Mouse (Mus musculus) cerebellum, postnatal 4 days (tissue): Measurements from ENCODE around the gene Cbx1.
"Not testable (repeated sequence)": the region's sequence is repeated elsewhere in the genome, so short reads cannot be mapped to it uniquely, and the experiment has no call there.

Source experiments
- DNase-seq, 2 experiments: peaks; one replicate each; pipeline ENCODE4 v3.0.0; 2022; ENCODE audit warnings: low spot score in 2 of 2, mixed read lengths in 1 of 2

Cbx1 gene

DNA sequence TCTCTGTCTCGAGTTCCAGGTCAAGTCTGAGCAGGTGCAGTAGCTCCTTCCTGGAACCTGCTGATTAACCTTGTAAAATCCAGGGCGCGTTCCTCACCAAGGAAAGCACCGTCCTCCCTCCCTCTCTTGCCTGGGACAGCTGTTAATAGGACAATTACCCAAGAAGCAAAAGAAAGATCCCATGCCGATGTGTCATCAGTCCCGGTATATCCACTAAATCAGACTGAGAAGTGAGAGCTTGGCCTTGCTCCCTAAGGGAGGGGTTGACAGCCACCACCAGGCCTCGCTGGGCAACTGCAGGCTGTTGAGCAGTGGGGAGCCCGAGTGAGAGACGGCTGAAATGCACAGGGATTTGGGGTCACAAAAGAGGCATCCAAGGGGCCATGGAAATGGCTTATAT, 48.4 kb downstream of the Cbx1 start:
- DNase-seq, result no peak

GRCm38 (mm10) chr11:96838341-96838740, 49.4 kb downstream of the Cbx1 start:
- no peak for DNase-seq

- DNase-seq, result no peak
Observed at GRCm38 (mm10) chr11:96839428-96839827, 50.5 kb downstream of the Cbx1 start.

- DNase-seq, result no peak
Observed at GRCm38 (mm10) chr11:96839877-96840276, 51.0 kb downstream of the Cbx1 start.

DNA sequence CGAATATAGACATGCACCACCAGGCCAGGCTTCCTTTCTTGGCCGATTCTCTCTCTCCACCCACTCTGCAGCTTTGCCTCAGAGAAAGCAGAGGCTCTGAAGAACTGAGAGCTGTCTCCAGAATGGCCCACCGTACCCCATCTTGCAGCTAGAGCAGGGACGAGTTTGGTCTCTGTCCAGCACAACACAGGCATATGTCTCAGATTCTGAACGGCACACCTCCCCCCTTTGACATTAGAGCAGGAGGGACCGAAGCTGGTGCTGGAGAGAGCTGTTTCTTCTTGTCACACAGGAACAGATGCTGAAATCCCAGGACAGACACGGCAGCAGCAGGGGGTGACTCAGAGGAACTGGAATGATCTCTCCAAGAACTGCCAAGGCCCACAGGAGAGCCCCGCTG, 51.4 kb downstream of the Cbx1 start:
- no peak for DNase-seq

DNA sequence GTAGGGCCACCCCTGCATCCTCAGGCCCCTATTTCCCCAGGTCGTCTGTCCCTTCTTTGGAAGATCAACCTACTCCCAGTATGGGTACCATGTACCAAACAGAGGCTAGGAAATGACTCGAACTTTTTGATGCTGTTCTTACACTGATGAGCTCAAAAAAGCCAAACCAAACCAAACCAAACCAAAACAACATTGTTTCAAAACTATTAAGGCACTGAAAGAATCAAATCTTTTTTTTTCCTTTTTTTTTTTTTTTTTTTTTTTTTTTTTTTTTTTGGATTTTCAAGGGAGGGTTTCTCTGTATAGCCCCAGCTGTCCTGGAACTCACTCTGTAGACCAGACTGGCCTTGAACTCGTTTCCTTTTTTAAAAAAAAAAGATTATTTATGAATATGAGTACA, 54.7 kb downstream of the Cbx1 start:
- DNase-seq, result no peak

DNA sequence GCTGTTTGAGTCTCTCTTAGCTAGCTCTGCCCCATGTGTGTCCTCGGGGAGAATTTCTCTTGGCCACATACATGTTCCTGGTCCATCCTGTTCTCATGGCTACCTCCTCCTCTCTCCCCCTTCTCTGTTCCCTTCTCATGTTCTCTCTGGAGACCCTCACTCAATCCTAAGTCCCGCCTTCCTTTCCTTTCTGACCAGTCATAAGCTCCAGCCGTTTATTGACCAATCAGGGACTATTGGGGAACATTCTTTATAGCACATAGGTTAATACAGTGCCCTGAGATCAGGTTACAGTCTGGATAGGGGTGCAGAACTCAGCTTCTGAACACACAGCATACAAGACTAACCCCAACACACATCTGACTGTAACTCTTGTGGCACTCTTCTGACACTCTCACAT, 58.3 kb downstream of the Cbx1 start:
- no peak for DNase-seq

DNA sequence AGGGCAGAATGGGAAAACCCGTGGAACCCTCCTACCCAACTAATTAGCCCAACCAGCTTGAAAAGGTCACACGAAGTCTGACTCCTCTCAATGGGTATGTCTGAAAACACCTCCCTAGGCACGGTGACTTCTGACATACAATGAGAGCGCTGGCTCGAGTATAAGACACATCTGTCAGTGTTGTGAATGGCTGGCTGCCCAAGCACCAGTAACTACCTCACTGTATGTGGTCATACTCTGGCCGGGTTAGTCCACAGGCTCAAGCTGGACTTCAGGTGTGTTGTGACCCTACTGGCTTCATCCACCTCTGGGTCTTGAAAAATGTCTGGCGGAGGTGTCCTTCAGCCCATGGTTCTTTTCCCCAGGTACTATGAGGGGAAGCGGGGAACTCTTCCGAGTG, 59.8 kb downstream of the Cbx1 start:
- no peak for DNase-seq

- not testable (repeated sequence) for DNase-seq
Observed at GRCm38 (mm10) chr11:96849145-96849544, 60.2 kb downstream of the Cbx1 start.

- DNase-seq, result no peak
Observed at GRCm38 (mm10) chr11:96849681-96850467, 60.9 kb downstream of the Cbx1 start, which contains the start of gene Copz2. TSS of gene Copz2 (plus strand) at chr11:96849870.

- DNase-seq, result no peak
Observed at GRCm38 (mm10) chr11:96857446-96857845, 68.5 kb downstream of the Cbx1 start.
